Mouse (Mus musculus): Measurements from ENCODE around the gene Frmd4a. TPM values are rescaled to one million over a fixed set of nuclear protein-coding genes. Genes with fewer than 3 reads are reported as not detected.

Frmd4a gene
- total RNA-seq, 2 experiments from 2014 or later, result 57.7 to 65.1 TPM

DNA sequence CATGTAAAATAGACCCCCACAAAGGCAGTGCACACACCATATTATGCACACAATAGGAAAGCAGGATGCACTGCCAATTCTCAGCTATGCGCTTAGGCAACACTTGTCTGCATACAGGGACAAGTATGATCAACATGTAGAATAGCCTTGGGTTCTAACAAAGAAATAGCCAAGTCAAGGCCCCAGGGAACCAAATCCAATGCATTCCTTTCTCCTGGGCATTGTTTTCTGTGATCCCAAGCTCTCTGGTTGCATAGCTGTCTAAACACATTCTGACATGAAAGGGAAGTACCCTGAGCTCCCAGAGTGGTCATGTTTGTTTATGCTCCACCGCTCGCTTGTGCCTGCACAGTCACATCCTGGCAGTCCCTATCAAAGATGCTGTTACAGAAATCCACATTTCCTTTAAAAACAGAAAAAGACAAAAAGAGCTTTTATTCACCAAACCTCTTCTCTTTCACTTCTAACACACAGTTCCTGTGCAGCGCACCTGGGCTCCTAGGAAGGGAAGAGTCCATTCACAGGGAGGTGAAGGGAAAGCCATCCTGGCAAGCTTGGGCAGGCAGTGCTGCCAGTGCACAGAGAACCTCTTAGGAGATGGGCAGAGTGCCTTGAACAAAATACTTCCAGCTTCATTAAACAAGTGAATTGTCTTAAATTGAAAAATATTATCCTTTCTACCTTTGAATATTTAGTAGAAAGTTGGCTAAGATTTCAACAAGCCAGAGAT, 124.9 kb downstream of the Frmd4a start:
- intact Hi-C loops (cut with DNase I), result no loop called here

DNA sequence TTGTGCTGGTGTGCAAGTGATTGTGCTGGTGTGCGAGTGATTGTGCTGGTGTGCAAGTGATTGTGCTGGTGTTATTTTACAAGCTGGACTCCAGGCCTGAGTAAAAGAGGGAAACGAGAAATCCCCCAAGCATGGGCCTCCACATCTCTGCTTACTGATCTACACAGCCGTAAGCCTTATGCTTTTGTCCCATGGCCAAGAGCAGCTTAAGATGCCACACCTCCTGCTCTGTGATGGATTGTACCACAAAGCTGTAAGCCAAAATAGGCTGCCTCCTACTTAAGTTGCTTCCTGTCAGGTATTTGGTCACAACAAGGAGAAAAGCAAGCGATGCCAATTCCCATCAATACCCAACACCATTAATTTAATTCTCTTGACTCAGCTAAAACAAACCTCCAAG, 126.9 kb downstream of the Frmd4a start:
- intact Hi-C loops (cut with DNase I), result no loop called here
- no peak overlapping the region for H3K27ac ChIP-seq
- no peak for DNase-seq (ENCODE audit: extremely low spot score in 1 of 2, low spot score in 2 of 2)
- H3K4me3 ChIP-seq, result no peak overlapping the region
- no peak for TF ChIP-seq CTCF (IDR thresholded peaks at IDR 0.05)

More for the DNA sequence above, 124.9 kb downstream of the Frmd4a start:
- no peak for DNase-seq (ENCODE audit: extremely low spot score in 1 of 2, low spot score in 2 of 2)
- H3K27ac ChIP-seq, result no peak overlapping the region
- TF ChIP-seq CTCF (IDR thresholded peaks at IDR 0.05), result no peak
- no peak overlapping the region for H3K4me3 ChIP-seq

DNA sequence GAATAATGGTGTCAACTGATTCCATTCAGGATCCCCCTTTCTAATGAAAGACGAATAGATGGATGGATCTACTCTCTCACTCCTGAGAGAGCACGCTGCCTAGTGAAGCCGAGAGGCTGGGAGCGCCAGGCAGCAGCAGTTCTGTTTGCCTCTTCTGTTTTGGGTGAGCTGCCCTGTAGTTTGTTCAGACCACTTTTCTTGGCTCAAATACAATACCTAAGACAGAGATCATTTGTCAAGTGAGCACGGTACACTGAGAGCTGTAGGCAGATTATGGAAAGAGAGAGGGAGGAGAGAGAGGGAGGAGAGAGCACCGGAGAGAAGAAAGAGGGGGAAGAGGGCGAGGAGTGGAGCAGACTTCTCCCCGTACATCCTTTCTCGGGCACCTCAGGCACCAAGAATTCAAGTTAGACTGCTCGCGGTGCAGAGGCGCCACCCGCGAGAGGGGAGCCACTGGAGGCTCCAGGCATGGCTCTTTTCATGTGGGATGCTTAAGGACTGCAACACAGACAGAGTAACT, 135.1 kb downstream of the Frmd4a start:
- no peak for TF ChIP-seq CTCF (IDR thresholded peaks at IDR 0.05)
- intact Hi-C loops (cut with DNase I), result loop anchor here (1.0 to 5.0 kb wide), 4 partner anchors 80 to 336 kb away; no protein-coding TSS in a partner anchor
- Histone ChIP-seq H3K4me3 (peak overlapping the region; percentile 48), H3K27ac (peak overlapping the region; percentile 77)
- peak; percentile 18 to 22 for DNase-seq (ENCODE audit: extremely low spot score in 1 of 2, low spot score in 2 of 2)

DNA sequence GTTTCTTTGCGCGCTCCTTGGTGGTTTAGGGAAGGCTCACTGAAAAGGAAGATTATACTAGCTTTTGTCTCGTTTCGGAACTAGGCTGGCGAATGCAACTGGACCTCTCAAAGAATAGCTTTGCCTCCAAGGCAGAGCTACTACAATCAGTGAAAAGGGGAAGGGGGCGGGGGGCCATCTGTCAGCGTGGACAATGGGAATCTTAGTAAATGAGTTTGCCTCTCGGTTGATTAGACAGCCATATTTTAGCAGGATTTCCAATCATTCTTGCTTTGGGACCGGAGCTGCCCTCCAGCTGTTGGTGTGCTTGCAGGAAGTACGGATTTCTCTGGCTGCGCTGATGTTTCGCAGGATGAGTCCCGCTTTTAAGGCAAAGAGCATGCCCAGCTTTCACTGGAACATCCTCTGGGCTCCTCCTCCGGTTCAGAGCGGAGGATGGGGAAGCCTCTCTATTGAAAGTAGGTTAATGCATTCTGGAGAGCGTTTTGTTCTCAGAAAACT, 135.7 kb downstream of the Frmd4a start:
- H3K27ac ChIP-seq, result peak overlapping the region; percentile 77
- DNase-seq (ENCODE audit: extremely low spot score in 1 of 2, low spot score in 2 of 2), result peak; percentile 40 to 46
- intact Hi-C loops (cut with DNase I), result loop anchor here (1.0 to 5.0 kb wide), 4 partner anchors 80 to 336 kb away; no protein-coding TSS in a partner anchor
- TF ChIP-seq CTCF (IDR thresholded peaks at IDR 0.05), result no peak
- H3K4me3 ChIP-seq, result peak overlapping the region; percentile 48

DNA sequence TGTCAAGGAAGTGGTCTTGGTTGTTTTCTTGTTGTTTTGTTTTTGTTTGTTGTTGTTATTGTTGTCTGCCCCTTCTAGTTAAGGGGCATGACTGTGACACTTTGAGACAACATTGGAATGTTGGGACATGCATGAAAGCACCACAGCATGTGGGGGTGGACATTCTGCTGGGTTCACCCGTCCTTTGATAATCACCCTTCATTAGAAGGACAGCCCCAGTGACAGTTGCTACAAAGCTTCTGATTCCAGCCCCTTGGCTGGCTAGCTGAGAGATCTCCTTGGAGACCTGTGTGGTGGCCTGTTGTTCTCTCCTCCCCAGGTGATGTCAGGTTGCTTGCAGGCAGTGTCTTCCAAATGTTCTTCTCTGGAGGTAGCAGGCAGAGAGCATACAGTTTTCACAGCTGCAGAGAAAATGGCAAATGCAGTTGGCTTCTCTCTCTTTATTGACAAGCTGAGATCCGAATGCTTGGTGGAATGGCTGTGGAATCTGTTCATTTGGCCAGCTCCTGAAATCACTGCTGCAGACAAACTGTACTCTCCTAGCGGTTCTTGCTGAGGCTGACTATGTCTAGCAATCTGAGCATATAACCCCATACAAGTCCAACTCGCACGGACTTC, 136.6 kb downstream of the Frmd4a start:
- TF ChIP-seq CTCF (IDR thresholded peaks at IDR 0.05), result no peak
- H3K27ac ChIP-seq, result peak overlapping the region; percentile 77
- H3K4me3 ChIP-seq, result peak overlapping the region; percentile 48
- intact Hi-C loops (cut with DNase I), result loop anchor here (5.0 kb wide), 1 partner anchor 117 kb away; no protein-coding TSS in a partner anchor
- DNase-seq (ENCODE audit: extremely low spot score in 1 of 2, low spot score in 2 of 2), result no peak

DNA sequence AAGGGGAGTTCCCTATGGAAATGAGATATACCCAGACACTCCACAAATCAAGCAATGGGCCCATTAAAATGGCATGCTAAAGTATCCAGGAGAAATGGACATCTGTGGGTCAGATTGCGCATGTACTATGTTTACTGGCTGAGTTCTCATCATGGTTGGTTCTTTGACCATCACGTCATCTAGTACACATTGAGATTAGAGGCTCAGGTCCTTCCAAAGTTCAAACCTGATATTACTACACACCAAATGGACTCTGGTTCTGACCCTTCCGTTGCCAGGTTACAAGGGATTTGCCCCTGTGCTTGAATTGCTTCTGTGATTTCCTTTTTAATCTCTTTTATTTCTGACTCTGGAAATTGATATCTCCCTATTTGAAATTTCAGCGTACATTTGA, 137.1 kb downstream of the Frmd4a start:
- H3K4me3 ChIP-seq, result peak overlapping the region; percentile 48; the same call in 1 of the 2 replicates
- DNase-seq (ENCODE audit: extremely low spot score in 1 of 2, low spot score in 2 of 2), result no peak
- TF ChIP-seq CTCF (IDR thresholded peaks at IDR 0.05), result no peak
- no peak overlapping the region; the same call in 1 of the 2 replicates for H3K27ac ChIP-seq
- intact Hi-C loops (cut with DNase I), result loop anchor here (5.0 kb wide), 1 partner anchor 117 kb away; no protein-coding TSS in a partner anchor

DNA sequence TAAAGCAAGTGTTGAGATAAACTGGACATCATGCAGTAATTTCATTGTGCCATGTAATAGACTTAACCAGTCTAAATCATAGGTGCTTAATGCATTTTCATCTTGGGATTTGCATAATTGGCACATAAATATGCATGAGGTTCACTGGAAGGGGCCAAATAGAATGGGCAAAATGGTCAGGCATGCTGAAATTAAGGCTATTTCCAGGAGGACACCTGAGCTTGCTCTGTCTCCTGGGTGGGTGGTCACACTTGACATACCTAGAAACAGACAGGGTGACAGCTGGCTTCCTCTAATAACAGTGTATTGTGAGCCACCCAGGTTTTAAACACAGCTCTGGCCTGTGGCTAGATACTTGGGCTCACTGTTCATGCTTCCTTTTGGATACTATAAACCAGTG, 137.9 kb downstream of the Frmd4a start:
- intact Hi-C loops (cut with DNase I), result no loop called here
- no peak overlapping the region for H3K27ac ChIP-seq
- H3K4me3 ChIP-seq, result no peak overlapping the region
- no peak for TF ChIP-seq CTCF (IDR thresholded peaks at IDR 0.05)
- DNase-seq (ENCODE audit: extremely low spot score in 1 of 2, low spot score in 2 of 2), result no peak

DNA sequence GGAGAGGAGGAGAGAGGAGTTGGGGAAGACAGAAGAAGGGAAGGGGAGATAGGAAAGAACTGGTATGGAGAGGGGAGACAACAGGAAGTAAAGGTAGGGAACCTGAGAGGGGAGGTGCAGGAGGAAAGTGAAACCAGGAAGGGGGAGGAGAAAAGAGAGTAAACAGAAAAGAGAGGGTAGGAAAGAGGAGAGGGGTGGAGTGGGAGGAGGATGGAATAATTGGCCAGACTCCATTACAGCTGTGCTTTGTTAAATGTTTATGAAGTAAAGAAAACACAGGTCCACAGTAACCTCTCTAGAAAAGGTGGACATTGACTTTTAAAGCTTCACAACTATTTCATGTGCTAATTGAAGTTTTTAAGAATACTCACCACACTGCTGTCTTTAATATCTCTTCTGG, 139.0 kb downstream of the Frmd4a start:
- DNase-seq (ENCODE audit: extremely low spot score in 1 of 2, low spot score in 2 of 2), result no peak
- Histone ChIP-seq H3K4me3 (no peak overlapping the region), H3K27ac (no peak overlapping the region)
- no peak for TF ChIP-seq CTCF (IDR thresholded peaks at IDR 0.05)
- intact Hi-C loops (cut with DNase I), result no loop called here

DNA sequence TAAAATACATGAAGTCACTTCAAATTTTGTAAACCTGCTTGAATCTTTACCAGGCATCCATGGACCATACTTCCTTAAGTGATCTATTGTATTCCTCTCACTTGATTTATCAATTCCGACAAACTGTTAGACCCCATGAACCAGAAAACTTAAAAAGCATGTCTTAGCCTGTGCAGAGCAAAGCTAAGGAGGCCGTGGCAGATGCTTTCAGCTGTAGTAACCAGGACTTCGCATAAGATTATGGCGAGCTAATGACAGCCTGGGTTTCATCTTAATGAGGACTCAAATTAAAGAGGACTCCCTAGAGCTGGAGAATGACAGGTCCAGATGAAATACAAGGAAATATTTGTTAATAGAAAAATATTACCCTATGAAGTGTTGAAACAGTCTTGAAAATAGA, 139.9 kb downstream of the Frmd4a start:
- Histone ChIP-seq H3K4me3 (no peak overlapping the region), H3K27ac (no peak overlapping the region)
- intact Hi-C loops (cut with DNase I), result no loop called here
- DNase-seq (ENCODE audit: extremely low spot score in 1 of 2, low spot score in 2 of 2), result no peak
- no peak for TF ChIP-seq CTCF (IDR thresholded peaks at IDR 0.05)

DNA sequence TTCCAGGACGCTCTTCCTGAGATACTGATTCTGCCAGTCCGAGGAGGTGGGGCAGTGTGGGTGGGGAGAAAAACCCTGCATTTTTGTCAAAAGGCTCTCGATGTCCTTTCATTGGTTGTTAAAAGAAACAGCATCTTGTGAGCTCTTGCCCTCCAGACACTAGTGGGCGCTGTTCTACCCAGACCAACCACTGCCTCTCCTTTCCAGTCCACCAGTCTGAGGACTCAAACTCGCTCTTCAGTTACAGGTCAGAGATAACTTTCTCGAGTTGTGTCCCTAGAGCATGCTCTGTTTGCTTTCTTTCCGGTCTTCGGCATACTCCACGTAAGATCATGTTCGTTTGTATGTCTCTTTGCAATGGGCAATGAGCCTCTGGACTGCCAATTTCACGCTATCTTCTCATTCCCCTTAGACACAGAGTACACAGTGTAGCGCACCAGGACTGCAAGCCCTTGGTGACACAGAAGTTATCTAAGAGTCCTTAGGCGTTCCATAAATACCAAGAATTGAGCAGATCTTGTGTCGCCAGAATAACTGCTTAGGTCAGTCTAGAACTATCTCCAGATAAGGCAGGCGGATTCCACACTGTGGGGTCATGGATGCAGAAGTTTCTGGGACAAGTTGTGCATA, 142.2 kb downstream of the Frmd4a start:
- Histone ChIP-seq H3K27ac (no peak overlapping the region), H3K4me3 (no peak overlapping the region)
- peak; percentile 16; the same call in 1 of the 2 replicates for TF ChIP-seq CTCF (IDR thresholded peaks at IDR 0.05)
- DNase-seq (ENCODE audit: extremely low spot score in 1 of 2, low spot score in 2 of 2), result no peak
- intact Hi-C loops (cut with DNase I), result no loop called here

DNA sequence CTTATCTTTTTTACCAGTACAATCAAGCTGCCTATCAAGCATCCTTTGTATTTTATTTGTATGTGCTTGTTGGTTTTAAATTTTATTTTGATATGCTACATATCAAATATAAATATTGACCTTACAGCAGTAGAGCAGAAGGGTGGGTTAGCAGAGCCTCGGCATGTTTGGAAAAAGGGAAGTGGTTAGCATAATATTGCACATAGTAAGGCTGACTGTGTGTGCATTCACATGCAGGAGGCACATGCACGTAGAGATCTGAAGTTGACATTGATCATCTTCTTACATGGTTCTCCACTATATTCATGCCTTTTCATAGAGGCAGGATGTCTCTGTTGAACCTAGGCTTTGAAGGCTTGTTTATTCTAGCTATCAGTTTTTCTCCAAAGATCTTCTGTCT, 148.7 kb downstream of the Frmd4a start:
- TF ChIP-seq CTCF (IDR thresholded peaks at IDR 0.05), result no peak
- intact Hi-C loops (cut with DNase I), result no loop called here
- DNase-seq (ENCODE audit: extremely low spot score in 1 of 2, low spot score in 2 of 2), result no peak
- no peak overlapping the region for H3K4me3 ChIP-seq
- no peak overlapping the region for H3K27ac ChIP-seq

DNA sequence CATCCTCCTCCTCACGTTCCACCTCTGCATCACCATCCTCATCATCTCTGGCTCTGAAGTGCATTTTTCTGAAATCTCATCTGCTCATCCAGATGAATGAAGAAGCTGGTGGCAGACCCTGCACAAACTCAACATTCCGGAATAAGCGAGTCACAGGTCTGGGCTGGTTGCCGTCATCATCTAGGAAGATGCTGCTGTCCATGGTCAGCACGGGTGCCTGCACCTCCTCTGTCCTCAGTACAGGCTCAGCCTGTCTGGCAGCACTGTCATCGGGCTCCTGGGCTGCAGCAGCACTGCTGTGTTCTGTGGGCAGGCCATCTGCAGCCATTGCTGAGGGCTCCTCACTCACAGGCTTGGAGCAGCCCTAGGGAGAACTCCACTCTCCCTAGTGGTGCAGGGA, 149.6 kb downstream of the Frmd4a start:
- intact Hi-C loops (cut with DNase I), result no loop called here
- H3K4me3 ChIP-seq, result no peak overlapping the region
- DNase-seq (ENCODE audit: extremely low spot score in 1 of 2, low spot score in 2 of 2), result no peak
- TF ChIP-seq CTCF (IDR thresholded peaks at IDR 0.05), result no peak
- no peak overlapping the region for H3K27ac ChIP-seq

Data from left cerebral cortex, adult 2 months (tissue).